Mouse (Mus musculus): ENCODE results near the gene Ank.
"Not testable (repeated sequence)": the region's sequence is repeated elsewhere in the genome, so short reads cannot be mapped to it uniquely, and the experiment has no call there.

Gene Ank

DNA sequence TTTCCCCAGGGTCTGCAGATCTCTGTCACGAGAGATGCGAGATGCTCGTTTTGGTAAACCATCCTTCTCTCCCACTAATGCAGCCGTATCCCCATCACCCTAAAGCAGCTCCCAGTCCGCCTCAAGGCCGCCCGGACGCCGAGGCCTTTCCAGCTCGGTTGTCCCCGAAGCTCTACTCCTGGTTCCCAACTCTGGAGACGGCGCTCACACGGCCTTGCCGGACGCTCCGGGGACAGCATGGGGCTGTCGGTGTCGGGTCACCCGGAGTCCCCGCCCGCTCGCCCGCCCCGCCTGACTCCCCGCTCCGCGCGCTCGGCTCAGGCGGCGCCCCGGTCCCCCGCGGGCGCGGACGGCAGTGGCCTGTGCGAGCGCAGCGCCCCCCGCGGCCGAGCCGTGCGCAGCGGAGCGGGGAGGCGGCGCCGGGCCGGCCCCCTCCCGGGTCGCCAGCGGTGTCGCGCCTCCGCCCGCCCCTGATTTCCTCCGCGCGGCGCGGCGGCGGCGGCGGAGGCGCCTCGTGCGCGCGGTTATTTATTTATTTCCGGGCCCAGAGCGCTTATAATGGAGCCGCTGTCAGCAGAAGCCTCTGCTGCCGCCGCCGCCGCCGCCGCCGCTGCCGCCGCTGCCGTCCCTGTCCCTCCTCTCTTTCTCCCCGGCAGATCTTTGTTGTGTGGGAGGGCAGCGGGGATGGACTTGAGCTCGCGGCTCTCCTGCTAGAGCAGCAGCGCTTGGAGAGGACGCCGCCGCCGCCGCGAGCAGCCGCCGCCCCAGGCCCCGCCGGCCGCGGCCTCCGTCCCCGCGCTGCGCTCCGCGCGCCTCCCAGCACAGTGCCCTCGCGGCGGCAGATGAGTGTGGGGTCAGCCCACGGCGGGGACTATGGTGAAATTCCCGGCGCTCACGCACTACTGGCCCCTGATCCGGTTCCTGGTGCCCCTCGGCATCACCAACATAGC, at the start of gene Ank:
Gene Ank (plus strand): TSS at position 547 of the 950 bp plus-strand sequence.
- peak; percentile 80 for DNase-seq

DNA sequence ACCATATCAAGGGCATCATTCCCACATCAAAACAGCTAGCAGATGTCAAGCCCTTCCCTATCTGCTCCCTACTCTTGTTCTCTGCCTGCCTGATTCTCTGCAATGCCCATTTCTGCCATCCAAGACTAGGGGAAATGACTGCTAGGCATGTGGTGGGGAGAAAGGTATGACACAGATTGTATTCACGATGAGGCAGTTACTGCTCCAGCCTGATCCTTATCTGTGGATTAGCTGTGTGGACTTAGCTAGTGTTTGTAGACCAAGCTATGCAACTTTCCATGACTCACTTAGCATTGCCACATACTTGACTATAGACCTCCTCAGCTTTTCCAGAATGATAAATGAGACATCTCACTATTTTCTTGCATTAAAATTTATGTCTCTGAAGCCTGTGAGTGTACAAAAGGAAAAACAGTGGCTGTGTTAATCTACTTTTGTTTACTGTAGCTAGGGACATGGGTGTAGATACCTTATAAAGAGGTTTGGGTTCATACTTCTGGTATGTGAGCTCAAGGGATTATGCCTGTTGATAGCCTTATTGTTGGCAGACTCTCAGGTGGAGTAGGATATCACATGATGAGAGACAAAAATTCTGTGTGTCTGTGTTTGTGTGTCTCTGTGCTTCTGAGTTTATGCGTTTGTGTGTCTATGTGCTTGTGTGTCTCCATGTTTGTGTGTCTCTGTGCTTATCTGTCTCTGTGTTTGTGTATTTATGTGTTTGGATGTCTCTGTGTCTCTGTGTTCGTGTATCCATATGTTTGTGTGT, 47.7 kb upstream of the Ank start:
- DNase-seq: no peak

GRCm38 (mm10) chr15:27421531-27421930, 44.9 kb upstream of the Ank start:
- no peak for DNase-seq

DNA sequence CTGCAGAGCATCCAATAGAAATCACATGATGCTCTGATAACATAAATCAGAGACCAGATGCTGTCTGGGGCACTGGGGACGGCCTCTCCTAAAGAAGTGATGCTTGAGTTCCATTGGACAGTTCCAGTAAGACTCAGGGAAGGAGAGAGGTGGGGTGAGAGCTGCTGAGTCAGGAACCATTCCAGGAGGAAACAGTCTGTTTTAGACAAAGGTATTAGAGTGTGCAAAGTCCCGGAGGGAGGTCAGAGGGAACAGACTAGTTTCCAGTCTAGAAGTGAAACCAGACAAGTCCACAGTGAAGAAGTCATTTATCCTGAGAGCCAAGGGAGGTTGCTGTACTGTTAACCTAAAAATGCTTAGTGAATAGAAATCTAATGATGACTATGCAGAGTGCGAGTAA, 38.9 kb upstream of the Ank start:
- DNase-seq: no peak

DNA sequence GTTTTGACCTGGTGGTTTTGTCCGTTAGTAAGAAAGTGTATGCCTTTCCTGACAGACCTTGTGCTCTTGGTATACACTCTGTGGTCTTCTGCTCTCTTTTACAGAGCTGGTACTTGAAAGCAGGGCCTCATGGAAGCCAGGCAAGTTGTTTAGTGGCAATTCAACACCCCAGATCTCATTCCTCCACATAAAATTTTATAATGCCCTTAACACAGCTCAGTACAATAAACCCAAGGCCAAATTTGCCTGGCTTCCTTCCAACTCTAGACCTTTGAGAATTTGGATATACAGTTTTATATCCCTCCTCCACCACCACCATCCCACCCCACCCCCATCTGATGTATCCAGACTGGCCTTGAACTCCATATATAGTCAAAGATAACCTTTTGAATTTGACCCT, 36.2 kb upstream of the Ank start:
- DNase-seq: no peak

GRCm38 (mm10) chr15:27432851-27433615, 33.4 kb upstream of the Ank start:
- DNase-seq: no peak

- DNase-seq: no peak
Observed at GRCm38 (mm10) chr15:27435409-27435808, 31.1 kb upstream of the Ank start.

- DNase-seq: no peak
Observed at GRCm38 (mm10) chr15:27436194-27436593, 30.3 kb upstream of the Ank start.

DNA sequence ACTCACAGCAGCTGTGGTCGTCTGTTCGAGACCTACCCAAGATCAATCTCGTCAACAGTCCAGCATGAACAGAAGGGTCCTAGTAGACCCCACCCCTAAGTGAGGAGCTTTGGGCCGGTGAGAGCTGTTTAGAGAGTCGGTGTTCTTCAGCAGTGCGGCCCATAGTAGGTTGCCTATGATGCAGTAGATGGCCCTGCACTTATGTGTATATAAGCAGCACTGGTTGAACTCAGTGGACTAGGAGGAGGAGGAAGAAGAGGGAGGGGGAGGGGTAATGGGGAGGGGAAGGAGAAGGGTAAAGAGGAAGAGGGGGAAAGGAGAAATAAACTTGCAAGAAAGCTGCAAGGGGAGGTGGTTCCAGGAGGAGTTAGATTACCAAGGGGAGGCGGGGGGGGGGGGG, 25.4 kb upstream of the Ank start:
- no peak for DNase-seq

DNA sequence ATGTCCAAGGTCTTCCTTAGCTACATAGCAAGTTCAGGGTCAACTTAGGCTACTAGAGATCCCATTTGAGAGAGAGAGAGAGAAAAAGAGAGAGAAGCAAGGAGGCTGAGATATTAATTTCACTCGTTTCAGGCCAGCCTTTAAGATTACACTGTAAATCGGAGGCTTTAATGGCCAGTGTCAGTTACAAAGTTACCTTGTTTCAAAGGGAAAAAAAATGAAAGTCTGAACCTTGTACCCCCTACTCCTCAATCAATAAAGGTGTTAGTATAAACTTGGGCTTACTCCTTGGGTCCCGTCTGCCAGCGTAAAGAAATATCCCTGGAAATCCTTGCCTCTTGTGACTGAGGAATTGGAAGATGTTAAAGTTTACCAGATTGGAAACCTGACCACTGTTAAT, 24.9 kb upstream of the Ank start:
- DNase-seq: no peak

DNA sequence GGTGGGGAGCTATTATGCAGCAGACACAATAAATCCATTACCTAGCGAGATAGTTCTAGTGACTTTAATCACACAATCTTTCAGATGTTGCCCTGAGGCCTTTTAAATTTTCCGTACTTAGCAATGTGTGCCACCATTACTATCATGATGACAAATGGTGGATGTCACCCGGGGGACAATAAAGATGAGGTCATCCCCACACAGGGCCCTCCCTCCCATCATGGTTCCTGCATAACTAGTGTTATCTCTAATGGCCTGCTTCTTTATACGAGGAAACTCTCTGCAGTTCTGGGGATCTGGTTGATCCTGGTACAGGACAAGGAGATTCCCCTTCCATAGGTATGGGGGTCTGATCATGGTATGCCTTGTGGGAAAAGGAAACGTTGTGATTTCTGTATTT, 24.5 kb upstream of the Ank start:
- DNase-seq: no peak

- DNase-seq: no peak
Observed at GRCm38 (mm10) chr15:27444772-27445347, 21.6 kb upstream of the Ank start.

GRCm38 (mm10) chr15:27450689-27451088, 15.8 kb upstream of the Ank start:
- DNase-seq: no peak

GRCm38 (mm10) chr15:27451760-27452159, 14.7 kb upstream of the Ank start:
- no peak for DNase-seq

DNA sequence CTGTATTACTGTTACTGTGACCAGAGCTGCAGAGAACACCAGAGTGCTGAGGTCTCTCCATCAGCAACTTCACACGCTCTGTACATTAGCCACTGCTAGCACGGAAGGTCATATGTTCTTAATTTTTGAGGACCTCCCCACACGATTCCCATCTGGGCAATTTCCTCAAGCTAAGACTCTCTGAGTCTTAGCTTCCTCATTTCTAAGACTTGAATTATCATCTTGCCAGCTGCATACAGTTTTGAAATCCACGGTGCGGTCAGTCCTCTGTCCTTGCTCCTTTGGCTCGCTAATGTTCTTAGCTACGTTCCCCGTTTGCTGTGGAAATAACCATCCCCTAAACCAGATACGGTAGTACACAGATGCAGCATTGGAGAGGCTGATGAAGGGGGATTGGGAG, 14.0 kb upstream of the Ank start:
- DNase-seq: no peak

GRCm38 (mm10) chr15:27457001-27457400, 9.5 kb upstream of the Ank start:
- no peak for DNase-seq

DNA sequence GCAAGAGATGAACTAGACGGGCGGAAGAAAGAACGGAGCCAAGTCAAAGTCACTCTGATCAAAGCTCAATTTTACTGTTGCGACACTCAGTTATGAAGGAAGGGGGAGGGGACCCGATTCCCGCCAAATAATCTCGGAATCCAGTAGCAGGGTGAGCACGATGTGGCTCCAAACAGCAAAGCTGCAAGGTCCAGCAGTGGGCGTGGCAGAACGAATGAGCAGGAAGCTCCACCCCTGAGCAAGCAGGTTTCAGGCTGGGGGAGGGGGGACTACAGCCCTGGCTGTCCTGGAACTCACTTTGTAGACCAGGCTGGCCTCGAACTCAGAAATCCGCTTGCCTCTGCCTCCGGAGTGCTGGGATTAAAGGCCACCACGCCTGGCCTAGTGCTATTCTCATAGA, 6.7 kb upstream of the Ank start:
- not testable (repeated sequence) for DNase-seq

DNA sequence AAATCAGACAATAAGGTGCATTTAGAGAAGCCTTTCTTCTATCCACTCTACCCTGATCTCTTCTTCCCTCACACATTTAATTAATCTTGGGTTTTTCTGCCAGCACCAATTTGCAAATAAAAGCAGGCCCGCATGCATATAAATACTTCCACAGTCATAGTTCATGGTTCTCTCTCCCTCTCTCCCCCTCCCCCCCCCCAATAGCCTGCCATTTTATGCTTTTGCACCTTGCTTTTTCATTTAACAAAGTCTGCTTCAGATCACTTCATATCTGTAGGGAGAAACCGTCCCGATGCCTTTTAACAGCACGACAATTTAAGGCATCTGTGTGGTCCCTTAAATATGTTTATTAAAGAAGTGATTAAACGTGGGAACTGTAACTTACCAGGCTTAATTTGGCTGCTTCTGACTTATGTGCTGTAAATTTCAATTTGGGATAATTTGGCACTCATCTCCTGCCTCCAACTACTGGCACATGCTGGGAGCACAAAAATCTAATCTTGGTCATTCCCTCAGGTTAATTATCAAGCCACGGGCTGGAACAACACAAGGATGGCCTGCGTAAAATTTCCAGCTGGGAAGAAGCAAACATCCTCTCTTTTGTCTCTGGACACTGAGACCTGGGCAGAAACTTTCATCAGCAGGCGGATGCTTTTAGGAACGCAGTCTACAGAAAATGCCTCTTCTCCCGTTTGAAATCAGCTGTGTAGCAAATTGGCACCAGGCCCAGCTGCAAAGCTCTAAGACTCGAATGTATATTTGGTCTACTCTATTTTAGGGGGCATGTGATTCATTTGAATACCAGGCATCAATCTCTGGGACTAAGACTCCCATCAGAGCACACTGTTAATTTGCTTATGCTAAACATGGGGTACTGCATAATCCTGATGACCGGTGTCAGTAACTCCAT, 4.9 kb upstream of the Ank start:
- DNase-seq: no peak

GRCm38 (mm10) chr15:27463876-27464275, 2.6 kb upstream of the Ank start:
- DNase-seq: no peak

DNA sequence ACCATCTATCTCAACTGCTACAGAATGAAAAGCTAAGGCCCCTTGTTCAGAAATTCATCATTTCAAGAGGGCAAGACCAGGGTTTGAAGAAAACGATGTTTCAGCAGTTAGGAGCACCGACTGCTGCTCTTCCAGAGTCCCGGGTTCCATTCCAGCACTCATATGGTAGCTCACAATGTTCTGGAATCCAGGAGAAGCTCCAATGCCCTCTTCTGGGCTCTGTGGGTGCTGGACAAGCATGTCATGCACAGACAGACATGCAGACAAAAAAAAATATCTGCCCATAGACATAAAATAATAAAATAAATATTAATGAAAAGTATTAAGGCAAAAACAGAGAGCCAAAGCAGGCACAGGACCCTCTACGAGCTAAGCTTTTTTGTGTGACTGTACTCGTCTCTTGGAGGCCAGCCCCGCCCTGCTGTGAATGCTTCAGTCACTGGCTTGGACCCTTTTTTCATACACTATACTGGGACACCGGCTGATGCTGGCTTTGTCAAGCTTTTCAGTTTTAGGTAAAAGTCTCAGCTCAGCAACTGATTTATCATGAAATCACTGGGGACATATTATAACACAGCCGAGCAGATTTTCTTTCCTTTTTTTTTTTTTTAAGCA, 979 bp upstream of the Ank start:
- no peak for DNase-seq

DNA sequence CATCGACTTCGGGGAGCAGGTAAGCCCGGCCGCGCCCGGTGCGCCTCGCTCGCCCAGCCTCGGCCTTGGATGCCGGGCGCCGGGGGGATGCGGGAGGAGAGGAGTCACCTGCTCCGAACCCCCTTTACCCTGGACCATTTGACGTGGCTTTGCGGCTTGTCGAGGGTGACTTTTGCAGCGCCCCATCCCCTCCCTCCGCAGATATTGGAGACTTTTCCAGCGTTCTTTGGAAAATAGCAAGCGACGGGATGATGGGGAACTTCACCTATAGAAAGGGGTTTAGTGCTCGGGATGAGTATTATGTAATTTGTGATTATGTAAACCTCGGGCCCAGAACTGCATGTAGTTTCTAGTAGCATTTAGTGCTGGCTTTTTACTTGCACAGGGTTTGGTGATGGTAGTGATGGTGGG, 609 bp downstream of the Ank start:
- DNase-seq: no peak

Measured in lung, postnatal 14 days (tissue).